Mouse (Mus musculus): ENCODE data around the gene Psme3. TPM values are rescaled to one million over a fixed set of nuclear protein-coding genes. Genes with fewer than 3 reads are reported as not detected.

The Psme3 gene
- polyA plus RNA-seq (2014; fragmentation: Nextera tagmentation; extraction: Ambion mirVana) = 154 and 157 TPM in 2 replicates

DNA sequence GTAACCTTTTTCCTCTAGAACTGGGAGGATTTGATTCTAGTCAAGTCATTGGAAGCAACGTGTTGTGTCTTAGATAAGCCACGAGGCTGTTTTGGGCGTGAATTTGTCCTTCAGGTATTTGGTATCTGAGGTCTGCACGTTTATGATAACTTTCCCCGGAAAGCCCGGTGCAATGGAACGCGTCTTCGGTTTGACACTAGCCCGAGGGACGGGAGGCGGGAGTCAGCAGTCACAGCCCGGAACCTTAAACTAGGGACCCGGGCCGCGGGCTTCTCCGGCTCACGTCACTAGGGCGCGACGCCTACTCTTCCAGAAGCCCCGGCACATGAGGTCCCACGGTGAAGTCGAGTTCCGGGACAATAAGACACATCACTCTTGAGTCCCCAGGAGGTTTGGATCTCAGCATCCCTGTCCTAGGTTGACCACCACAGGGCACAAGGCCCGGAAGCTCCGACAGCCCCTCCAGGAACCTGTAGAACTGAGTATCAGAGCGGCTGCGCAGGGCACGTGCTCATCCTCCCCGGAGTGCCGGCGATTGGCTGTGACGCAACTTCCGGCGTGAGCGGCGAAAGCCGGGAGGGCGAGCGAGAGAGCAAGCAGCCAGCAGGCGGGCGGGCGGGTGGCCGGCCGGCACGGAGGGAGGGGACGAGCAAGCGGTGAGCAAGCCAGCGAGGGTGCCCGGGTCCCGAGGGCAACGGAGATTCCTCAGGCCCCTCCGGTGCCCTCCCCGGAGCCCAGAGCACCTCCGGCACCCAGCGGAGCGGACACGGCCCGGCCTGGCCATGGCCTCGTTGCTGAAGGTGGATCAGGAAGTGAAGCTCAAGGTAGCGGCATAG, at the start of gene Psme3:
Gene Psme3 (plus strand): TSS at position 549 of the 836 bp plus-strand sequence.
- Histone ChIP-seq H3K9ac (ENCODE audit: low read length) (peak within 1 kb of the TSS; percentile 80), H3K9me3 (ENCODE audit: control insufficient read depth, low read length) (no peaks in the 10 kb centered on the region), H3K4me2 (ENCODE audit: low read depth) (peak within 1 kb of the TSS; percentile 91), H3K27ac (ENCODE audit: low read depth, low read length) (peak within 1 kb of the TSS; percentile 24; the same call in 1 of the 2 replicates), H3K4me3 (ENCODE audit: low read depth, low read length) (peak within 1 kb of the TSS; percentile 92), H3K36me3 (ENCODE audit: control insufficient read depth, insufficient read depth, low read length) (peaks cover 5% of the 10 kb centered on the region), H3K27me3 (ENCODE audit: control insufficient read depth, insufficient read depth, low read length) (no peaks in the 10 kb centered on the region), H3K4me1 (ENCODE audit: control insufficient read depth, insufficient read depth, low read length) (peaks cover 6% of the 10 kb centered on the region; the same call in 1 of the 2 replicates)
- WGBS = under 1% methylated on average over 56 of the region's 62 CpGs
- DNase-seq (ENCODE audit: low spot score) (peak; percentile 95), ATAC-seq (ENCODE audit: insufficient read depth, low FRiP score, low TSS enrichment) (peak; percentile 83)

DNA sequence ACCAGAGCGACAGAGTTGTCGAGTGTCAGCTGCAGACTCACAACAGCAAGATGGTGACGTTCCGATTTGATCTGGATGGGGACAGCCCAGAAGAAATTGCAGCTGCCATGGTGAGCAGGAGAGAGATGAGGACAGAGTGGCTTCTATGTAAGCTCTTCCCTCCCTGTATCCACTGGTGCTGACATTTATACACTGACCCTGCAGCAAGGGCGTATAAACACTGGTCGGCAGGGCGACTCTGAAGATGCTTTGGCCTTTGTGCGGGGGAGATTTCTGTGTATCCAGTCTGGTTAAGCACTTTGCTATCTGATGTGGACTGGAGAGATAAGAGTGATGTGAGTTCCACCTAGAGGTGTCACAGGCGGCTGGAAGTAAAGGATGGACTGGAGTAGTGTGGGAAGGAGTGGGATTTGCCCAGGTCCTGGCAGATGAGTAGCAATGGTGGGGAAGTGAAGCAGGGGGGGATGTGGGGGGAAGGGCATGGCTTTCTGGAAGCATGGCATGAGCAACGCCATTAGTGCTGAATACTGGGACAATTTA, 46.4 kb upstream of the Psme3 start:
- peaks cover 12% of the 10 kb centered on the region for H3K27me3 ChIP-seq (ENCODE audit: control insufficient read depth, insufficient read depth, low read length)
- H3K4me1 ChIP-seq (ENCODE audit: control insufficient read depth, insufficient read depth, low read length) = peaks cover 7% of the 10 kb centered on the region; the same call in 1 of the 2 replicates
- no peak overlapping the region for H3K27ac ChIP-seq (ENCODE audit: low read depth, low read length)
- 28% methylated on average over 10 of the region's 10 CpGs for WGBS
- no peaks in the 10 kb centered on the region for H3K36me3 ChIP-seq (ENCODE audit: control insufficient read depth, insufficient read depth, low read length)
- no peak overlapping the region for H3K4me3 ChIP-seq (ENCODE audit: low read depth, low read length)
- H3K9ac ChIP-seq (ENCODE audit: low read length) = no peak overlapping the region
- H3K4me2 ChIP-seq (ENCODE audit: low read depth) = no peak overlapping the region
- ATAC-seq (ENCODE audit: insufficient read depth, low FRiP score, low TSS enrichment) = no peak
- no peaks in the 10 kb centered on the region for H3K9me3 ChIP-seq (ENCODE audit: control insufficient read depth, low read length)
- DNase-seq (ENCODE audit: low spot score) = peak; percentile 65

DNA sequence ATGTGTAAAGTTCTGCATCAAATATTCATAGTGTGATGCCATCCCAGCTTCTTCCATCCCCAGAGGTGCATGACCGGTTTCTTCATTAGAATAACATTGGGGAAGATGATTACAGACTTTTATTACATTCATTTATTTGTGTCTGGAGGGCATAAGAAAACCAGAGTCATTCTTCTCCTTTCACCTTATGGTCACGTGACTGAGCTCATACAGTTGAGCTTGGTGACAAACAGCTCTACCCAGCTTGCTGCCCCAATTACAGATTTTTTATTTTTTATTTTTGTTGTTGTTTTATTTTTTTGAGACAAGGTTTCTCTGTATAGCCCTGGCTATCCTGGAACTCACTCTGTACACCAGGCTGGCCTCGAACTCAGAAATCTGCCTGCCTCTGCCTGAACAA, 43.6 kb upstream of the Psme3 start:
- ATAC-seq (ENCODE audit: insufficient read depth, low FRiP score, low TSS enrichment) = no peak
- WGBS = 80% methylated on average over 3 of the region's 3 CpGs
- no peak overlapping the region for H3K27ac ChIP-seq (ENCODE audit: low read depth, low read length)

DNA sequence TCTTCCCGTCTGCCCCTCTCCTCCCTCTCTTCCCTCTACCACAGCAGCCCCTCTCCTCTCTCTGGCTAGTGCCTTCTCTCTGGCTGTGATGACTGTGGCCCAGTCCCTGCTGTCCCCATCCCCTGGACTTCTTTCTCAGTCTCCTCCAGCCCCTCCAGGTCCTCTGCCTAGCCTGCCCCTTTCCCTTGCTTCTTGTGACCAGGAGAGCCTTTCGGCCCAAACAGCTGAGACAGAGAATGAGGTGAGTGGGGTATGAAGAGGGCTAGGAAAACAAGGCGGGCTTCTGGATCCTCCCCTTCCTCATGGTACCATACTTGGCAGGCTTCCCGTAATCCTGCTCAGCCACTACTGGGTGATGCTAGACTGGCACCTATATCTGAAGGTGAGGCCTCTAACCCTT, 40.7 kb upstream of the Psme3 start:
- no peak for ATAC-seq (ENCODE audit: insufficient read depth, low FRiP score, low TSS enrichment)
- DNase-seq (ENCODE audit: low spot score) = no peak
- 75% methylated on average over 4 of the region's 4 CpGs for WGBS

More for the DNA sequence above, 43.6 kb upstream of the Psme3 start:
- no peaks in the 10 kb centered on the region for H3K27me3 ChIP-seq (ENCODE audit: control insufficient read depth, insufficient read depth, low read length)
- peaks cover 4% of the 10 kb centered on the region for H3K4me1 ChIP-seq (ENCODE audit: control insufficient read depth, insufficient read depth, low read length)
- DNase-seq (ENCODE audit: low spot score) = no peak
- H3K4me2 ChIP-seq (ENCODE audit: low read depth) = no peak overlapping the region
- H3K4me3 ChIP-seq (ENCODE audit: low read depth, low read length) = no peak overlapping the region
- no peak overlapping the region for H3K9ac ChIP-seq (ENCODE audit: low read length)
- no peaks in the 10 kb centered on the region for H3K9me3 ChIP-seq (ENCODE audit: control insufficient read depth, low read length)
- no peaks in the 10 kb centered on the region for H3K36me3 ChIP-seq (ENCODE audit: control insufficient read depth, insufficient read depth, low read length)

DNA sequence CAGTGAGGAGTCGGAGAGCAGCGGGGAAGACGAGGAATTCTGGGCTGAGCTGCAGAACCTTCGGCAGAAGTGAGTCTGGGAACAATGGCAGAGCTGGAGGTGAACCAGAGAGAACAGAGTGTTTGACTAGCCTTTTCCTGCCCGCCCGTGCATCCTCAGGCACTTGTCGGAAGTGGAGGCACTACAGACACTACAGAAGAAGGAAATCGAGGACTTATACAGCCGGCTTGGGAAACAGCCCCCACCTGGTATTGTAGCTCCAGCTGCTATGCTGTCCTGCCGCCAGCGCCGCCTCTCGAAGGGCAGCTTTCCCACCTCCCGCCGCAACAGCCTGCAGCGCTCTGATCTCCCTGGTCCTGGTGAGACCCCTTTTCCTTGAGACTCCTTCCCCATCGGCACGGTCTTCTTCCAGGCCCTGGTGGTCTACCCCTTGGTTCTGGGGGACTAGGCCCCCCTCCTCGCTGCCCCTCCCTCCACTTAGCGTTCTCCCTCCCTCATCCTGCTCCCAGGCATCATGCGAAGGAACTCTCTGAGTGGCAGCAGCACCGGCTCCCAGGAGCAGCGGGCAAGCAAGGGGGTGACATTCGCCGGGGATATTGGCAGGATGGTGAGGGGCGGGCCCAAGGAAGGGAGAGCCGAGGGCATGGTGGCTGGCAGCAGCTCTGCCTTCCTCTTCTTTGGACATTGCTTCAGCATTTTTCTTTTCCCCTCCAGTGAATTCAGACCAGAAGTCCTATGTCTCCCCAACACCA, 39.5 kb upstream of the Psme3 start:
- Histone ChIP-seq H3K27me3 (ENCODE audit: control insufficient read depth, insufficient read depth, low read length) (no peaks in the 10 kb centered on the region), H3K4me2 (ENCODE audit: low read depth) (peak overlapping the region; percentile 24; the same call in 1 of the 2 replicates), H3K36me3 (ENCODE audit: control insufficient read depth, insufficient read depth, low read length) (no peaks in the 10 kb centered on the region), H3K9me3 (ENCODE audit: control insufficient read depth, low read length) (no peaks in the 10 kb centered on the region), H3K27ac (ENCODE audit: low read depth, low read length) (no peak overlapping the region), H3K4me1 (ENCODE audit: control insufficient read depth, insufficient read depth, low read length) (peaks cover 12% of the 10 kb centered on the region), H3K4me3 (ENCODE audit: low read depth, low read length) (no peak overlapping the region), H3K9ac (ENCODE audit: low read length) (0 out of 2 replicates have a peak overlapping the region, but pooled peaks have one; percentile 14)
- DNase-seq (ENCODE audit: low spot score) = no peak
- ATAC-seq (ENCODE audit: insufficient read depth, low FRiP score, low TSS enrichment) = no peak
- WGBS = 25% methylated on average over 27 of the region's 27 CpGs

More for the DNA sequence above, 40.7 kb upstream of the Psme3 start:
- Histone ChIP-seq H3K4me3 (ENCODE audit: low read depth, low read length) (no peak overlapping the region), H3K27ac (ENCODE audit: low read depth, low read length) (no peak overlapping the region), H3K9ac (ENCODE audit: low read length) (no peak overlapping the region), H3K4me2 (ENCODE audit: low read depth) (no peak overlapping the region), H3K4me1 (ENCODE audit: control insufficient read depth, insufficient read depth, low read length) (peaks cover 12% of the 10 kb centered on the region), H3K36me3 (ENCODE audit: control insufficient read depth, insufficient read depth, low read length) (no peaks in the 10 kb centered on the region), H3K27me3 (ENCODE audit: control insufficient read depth, insufficient read depth, low read length) (no peaks in the 10 kb centered on the region), H3K9me3 (ENCODE audit: control insufficient read depth, low read length) (no peaks in the 10 kb centered on the region)

DNA sequence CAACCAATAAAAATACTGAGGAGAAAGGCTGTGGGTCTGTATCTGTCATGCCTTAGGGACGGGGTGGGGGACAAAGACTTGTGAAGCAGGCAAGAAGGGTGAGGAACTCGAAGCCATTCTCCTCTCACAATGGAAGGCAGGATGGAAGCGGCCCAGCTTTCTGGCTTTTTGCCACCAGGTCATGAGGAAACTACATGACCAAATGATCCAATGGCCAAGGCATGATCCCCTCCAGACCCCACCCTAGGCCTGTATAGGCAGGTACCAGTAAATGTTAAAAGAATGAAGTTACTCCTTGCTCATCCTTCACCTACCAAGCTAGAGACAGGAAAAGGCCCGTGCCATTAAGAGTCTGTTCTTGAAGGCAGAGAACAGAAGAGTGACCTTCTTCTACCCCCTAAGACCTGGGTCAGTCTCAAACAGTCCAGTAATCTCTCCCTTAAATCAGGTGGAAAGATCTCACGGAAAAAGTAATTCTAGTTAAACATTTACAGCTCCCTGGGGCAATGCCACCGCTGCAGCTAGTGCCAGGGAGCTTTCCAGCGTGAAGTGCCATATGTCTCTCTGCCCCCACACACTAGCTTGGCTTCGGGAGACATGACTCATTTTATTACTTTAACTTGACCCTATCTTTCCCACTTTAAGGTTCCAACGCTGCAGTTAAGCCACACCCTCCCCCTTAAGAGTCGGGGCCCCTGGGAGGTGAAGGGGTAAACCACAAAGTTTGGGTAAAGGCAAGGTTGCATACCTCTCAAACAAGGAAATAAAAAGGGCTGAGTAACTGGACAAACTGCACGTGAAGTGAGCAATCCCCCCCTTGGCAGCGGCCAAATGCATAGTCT, 38.4 kb upstream of the Psme3 start:
- WGBS = 72% methylated on average over 12 of the region's 12 CpGs
- DNase-seq (ENCODE audit: low spot score) = no peak

DNA sequence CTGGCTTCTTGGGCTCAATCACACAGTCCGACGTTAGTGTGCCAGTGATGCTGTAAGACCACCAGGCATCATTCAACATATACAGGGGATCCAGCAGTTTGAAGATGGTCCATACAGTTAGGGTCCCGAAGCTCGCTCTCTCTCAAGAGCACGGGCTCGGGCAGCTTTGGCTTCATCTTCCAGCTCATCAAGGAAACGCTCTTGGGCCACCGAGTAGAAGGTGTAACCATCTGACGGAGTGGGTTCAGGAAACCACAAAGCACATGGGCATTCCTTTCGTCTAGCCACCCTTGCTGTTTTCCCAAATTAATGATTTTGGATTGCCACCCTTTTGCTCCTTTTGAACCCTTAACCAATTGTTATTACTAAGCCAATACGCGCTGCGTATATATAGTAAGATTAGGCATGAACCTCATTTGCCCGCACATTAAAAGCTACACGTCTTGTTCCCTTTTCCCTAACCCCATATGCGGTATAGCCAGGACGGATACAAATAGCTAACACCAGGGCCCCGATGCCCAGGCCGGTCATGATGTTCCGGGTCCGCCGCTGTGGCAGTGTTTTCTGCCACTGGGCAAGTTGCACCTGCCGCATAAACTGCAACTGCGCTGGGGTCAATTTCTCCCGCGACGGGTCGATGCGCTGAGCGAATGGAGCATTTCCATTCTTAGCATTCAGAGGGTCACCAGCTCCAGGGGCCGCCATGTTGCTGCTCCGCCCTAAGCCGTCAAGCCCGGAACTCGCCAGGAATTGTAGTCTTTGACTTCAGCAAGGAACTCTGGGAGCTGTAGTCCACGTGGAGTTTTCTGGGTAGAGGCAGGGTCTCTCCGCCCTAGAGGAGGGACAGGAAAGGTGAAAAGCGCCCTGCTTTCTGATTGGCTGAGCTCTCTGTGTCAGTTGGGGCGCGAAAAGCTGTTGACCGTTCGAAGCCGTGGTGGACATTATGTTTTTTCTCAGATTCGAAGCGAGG, 37.5 kb upstream of the Psme3 start, which contains the start of the genes Cntd1 and Coa3:
Gene Cntd1 (plus strand): TSS at position 790 of the 970 bp plus-strand sequence.
Gene Coa3 (minus strand): TSS at position 892 of the 970 bp plus-strand sequence.
- Histone ChIP-seq H3K4me2 (ENCODE audit: low read depth) (peak within 1 kb of the TSS; percentile 92), H3K9ac (ENCODE audit: low read length) (peak within 1 kb of the TSS; percentile 77), H3K4me1 (ENCODE audit: control insufficient read depth, insufficient read depth, low read length) (peaks cover 12% of the 10 kb centered on the region), H3K9me3 (ENCODE audit: control insufficient read depth, low read length) (no peaks in the 10 kb centered on the region), H3K36me3 (ENCODE audit: control insufficient read depth, insufficient read depth, low read length) (no peaks in the 10 kb centered on the region), H3K27ac (ENCODE audit: low read depth, low read length) (no peak within 1 kb of the TSS; the same call in 1 of the 2 replicates), H3K4me3 (ENCODE audit: low read depth, low read length) (peak within 1 kb of the TSS; percentile 77), H3K27me3 (ENCODE audit: control insufficient read depth, insufficient read depth, low read length) (no peaks in the 10 kb centered on the region)
- WGBS = 12% methylated on average over 45 of the region's 45 CpGs
- peak; percentile 95 for ATAC-seq (ENCODE audit: insufficient read depth, low FRiP score, low TSS enrichment)
- peak; percentile 85 for DNase-seq (ENCODE audit: low spot score)

More for the DNA sequence above, 38.4 kb upstream of the Psme3 start:
- Histone ChIP-seq H3K36me3 (ENCODE audit: control insufficient read depth, insufficient read depth, low read length) (no peaks in the 10 kb centered on the region), H3K9ac (ENCODE audit: low read length) (peak overlapping the region; percentile 77), H3K4me2 (ENCODE audit: low read depth) (peak overlapping the region; percentile 92), H3K9me3 (ENCODE audit: control insufficient read depth, low read length) (no peaks in the 10 kb centered on the region), H3K27ac (ENCODE audit: low read depth, low read length) (no peak overlapping the region), H3K4me3 (ENCODE audit: low read depth, low read length) (peak overlapping the region; percentile 77), H3K4me1 (ENCODE audit: control insufficient read depth, insufficient read depth, low read length) (peaks cover 12% of the 10 kb centered on the region), H3K27me3 (ENCODE audit: control insufficient read depth, insufficient read depth, low read length) (no peaks in the 10 kb centered on the region)
- no peak for ATAC-seq (ENCODE audit: insufficient read depth, low FRiP score, low TSS enrichment)
